Mouse (Mus musculus) neural tube, embryonic 14.5 days (tissue): ENCODE measurements at regions not wholly inside any gene's neighbourhood (a gene's known extent, or its start where the extent isn't known, plus 50 kb on each side); places are given as distances from the start of the nearest gene placed in this dataset.
A peak's percentile ranks its signal among the peaks of the same experiment; 100 is the strongest.

Experiments
- ATAC-seq: fragments of 200-750 bp; cut with Nextera tagmentation; 2 replicates; pipeline ENCODE4 v1.8.0; 2017; ENCODE audit warnings: low read depth, mild to moderate bottlenecking, moderate TSS enrichment, moderate library complexity
- H3K27ac ChIP-seq: fragments of 300-500 bp; sonication (generic); 2 replicates; pipeline ENCODE4 v1.5.1; 2014; ENCODE audit warnings: low read depth, mild to moderate bottlenecking, control low read depth, low read length, moderate library complexity, mixed read lengths
- H3K27me3 ChIP-seq: fragments of 300-500 bp; sonication (generic); 2 replicates; pipeline ENCODE4 v1.6.1; 2014; ENCODE audit warnings: low read length; ENCODE audit not compliant: control insufficient read depth, insufficient read depth
- H3K36me3 ChIP-seq: fragments of 300-500 bp; sonication (generic); 2 replicates; pipeline ENCODE4 v1.6.1; 2014; ENCODE audit warnings: low read length, mixed read lengths; ENCODE audit not compliant: control insufficient read depth, insufficient read depth
- H3K4me1 ChIP-seq: fragments of 300-500 bp; sonication (generic); 2 replicates; pipeline ENCODE4 v1.6.1; 2014; ENCODE audit warnings: low read length; ENCODE audit not compliant: control insufficient read depth, insufficient read depth
- H3K4me2 ChIP-seq: fragments of 300-500 bp; sonication (generic); 2 replicates; pipeline ENCODE4 v1.6.1; 2014; ENCODE audit warnings: mild to moderate bottlenecking, low read depth, low read length, control low read depth
- H3K4me3 ChIP-seq: fragments of 300-500 bp; sonication (generic); 2 replicates; pipeline ENCODE4 v1.5.1; 2014; ENCODE audit warnings: low read depth, low read length, control low read depth, mixed read lengths
- H3K9ac ChIP-seq: fragments of 300-500 bp; sonication (generic); replicated peaks from 2 replicates; pipeline ENCODE4 v1.6.1; 2014; ENCODE audit warnings: low read depth, mild to moderate bottlenecking, control low read depth, low read length, mixed read lengths
- H3K9me3 ChIP-seq: fragments of 300-500 bp; sonication (generic); 2 replicates; pipeline ENCODE4 v1.6.1; 2016; ENCODE audit warnings: low read length; ENCODE audit not compliant: control insufficient read depth
- WGBS: fragments of 180-500 bp; shearing (Covaris S2); extraction: QIAGEN DNeasy Blood & Tissue Kit; methylation state at CpG from one replicate; pipeline ENCODE4 v1.1.7; 2014; 5-methylcytosine and 5-hydroxymethylcytosine counted together

GRCm38 (mm10) chr19:56010766-56011165 lies 269.1 kb downstream of the Tcf7l2 start:
- Histone ChIP-seq H3K4me2 (no peak overlapping the region), H3K9ac (no peak overlapping the region), H3K36me3 (no peaks in the 10 kb centered on the region), H3K4me1 (no peaks in the 10 kb centered on the region), H3K27me3 (no peaks in the 10 kb centered on the region), H3K4me3 (no peak overlapping the region), H3K27ac (no peak overlapping the region), H3K9me3 (no peaks in the 10 kb centered on the region; the same call in 1 of the 2 replicates)
- WGBS = 95% methylated on average over 7 of the region's 7 CpGs
- ATAC-seq = no peak

- no peak for ATAC-seq
- no peak overlapping the region for H3K4me2 ChIP-seq
Measured at GRCm38 (mm10) chr19:56011292-56011691, 269.7 kb downstream of the Tcf7l2 start.

GRCm38 (mm10) chr19:56016548-56017346 lies 270.2 kb upstream of the Habp2 start:
- Histone ChIP-seq H3K4me3 (no peak overlapping the region), H3K9me3 (no peaks in the 10 kb centered on the region), H3K9ac (no peak overlapping the region), H3K27ac (no peak overlapping the region), H3K4me1 (no peaks in the 10 kb centered on the region), H3K36me3 (no peaks in the 10 kb centered on the region), H3K27me3 (no peaks in the 10 kb centered on the region), H3K4me2 (no peak overlapping the region)
- no peak for ATAC-seq
- WGBS = 92% methylated on average over 4 of the region's 4 CpGs

More at GRCm38 (mm10) chr19:56011292-56011691, 269.7 kb downstream of the Tcf7l2 start:
- Histone ChIP-seq H3K36me3 (no peaks in the 10 kb centered on the region), H3K9me3 (no peaks in the 10 kb centered on the region; the same call in 1 of the 2 replicates), H3K4me1 (no peaks in the 10 kb centered on the region), H3K9ac (no peak overlapping the region), H3K27me3 (no peaks in the 10 kb centered on the region), H3K27ac (no peak overlapping the region), H3K4me3 (no peak overlapping the region)

DNA sequence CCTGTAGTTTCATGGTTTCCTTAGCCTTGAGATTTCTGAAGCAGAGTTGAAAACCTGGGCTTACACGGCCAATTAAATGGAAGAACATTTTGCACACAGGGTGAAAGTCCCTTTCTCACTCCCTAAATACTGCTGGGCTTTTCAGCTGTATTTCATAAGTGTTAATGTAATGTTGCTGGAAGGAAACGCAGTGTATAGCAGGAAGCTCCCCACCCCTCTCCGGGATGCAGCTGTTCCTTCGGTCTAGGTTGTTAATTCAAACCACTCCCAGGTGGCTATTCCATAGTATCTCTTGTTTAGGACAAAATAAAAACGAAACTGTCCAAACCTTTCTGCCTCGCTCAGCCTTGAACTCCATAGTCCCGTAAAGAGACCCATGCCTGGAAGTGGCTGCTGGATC lies 269.4 kb upstream of the Habp2 start:
- Histone ChIP-seq H3K9me3 (no peaks in the 10 kb centered on the region), H3K36me3 (no peaks in the 10 kb centered on the region), H3K27me3 (no peaks in the 10 kb centered on the region), H3K27ac (no peak overlapping the region), H3K9ac (no peak overlapping the region), H3K4me1 (no peaks in the 10 kb centered on the region), H3K4me2 (no peak overlapping the region), H3K4me3 (no peak overlapping the region)
- ATAC-seq = no peak
- WGBS = 54% methylated on average over 7 of the region's 7 CpGs

DNA sequence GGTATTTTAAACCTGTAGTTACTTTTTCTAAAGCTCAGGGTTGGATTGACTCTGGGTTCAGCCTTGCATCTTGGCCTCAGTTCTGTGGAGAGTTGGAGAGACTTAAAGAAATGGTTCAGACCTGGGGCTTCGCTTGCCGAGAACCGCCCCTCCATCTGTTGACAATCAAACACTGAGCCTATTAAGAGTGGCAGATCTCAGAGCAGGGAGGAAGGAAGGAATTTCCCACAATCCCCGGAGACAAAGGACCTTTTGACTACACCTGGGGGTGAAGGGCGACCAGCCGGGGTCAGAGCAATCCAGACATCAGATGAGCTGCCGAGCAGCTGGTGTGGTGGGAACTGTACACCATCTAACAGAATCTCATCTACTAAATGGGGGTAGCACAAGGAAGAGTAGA lies 267.8 kb upstream of the Habp2 start:
- no peaks in the 10 kb centered on the region for H3K9me3 ChIP-seq
- no peak overlapping the region for H3K4me3 ChIP-seq
- WGBS = 66% methylated on average over 7 of the region's 7 CpGs
- H3K27ac ChIP-seq = no peak overlapping the region
- H3K9ac ChIP-seq = no peak overlapping the region
- no peak for ATAC-seq
- no peaks in the 10 kb centered on the region for H3K27me3 ChIP-seq
- no peaks in the 10 kb centered on the region for H3K36me3 ChIP-seq
- no peaks in the 10 kb centered on the region for H3K4me1 ChIP-seq
- H3K4me2 ChIP-seq = no peak overlapping the region

GRCm38 (mm10) chr19:56022348-56022747 lies 264.6 kb upstream of the Habp2 start:
- H3K4me3 ChIP-seq = no peak overlapping the region
- ATAC-seq = no peak
- no peaks in the 10 kb centered on the region for H3K27me3 ChIP-seq
- H3K4me2 ChIP-seq = no peak overlapping the region
- peaks cover 2% of the 10 kb centered on the region; the same call in 1 of the 2 replicates for H3K9me3 ChIP-seq
- H3K9ac ChIP-seq = no peak overlapping the region
- H3K27ac ChIP-seq = no peak overlapping the region
- no peaks in the 10 kb centered on the region for H3K4me1 ChIP-seq
- no peaks in the 10 kb centered on the region for H3K36me3 ChIP-seq
- WGBS = 67% methylated on average over 6 of the region's 6 CpGs

GRCm38 (mm10) chr19:56024599-56024998 lies 262.3 kb upstream of the Habp2 start:
- Histone ChIP-seq H3K27ac (no peak overlapping the region), H3K4me3 (no peak overlapping the region), H3K4me2 (no peak overlapping the region), H3K9me3 (peaks cover 2% of the 10 kb centered on the region; the same call in 1 of the 2 replicates), H3K27me3 (no peaks in the 10 kb centered on the region), H3K9ac (no peak overlapping the region), H3K4me1 (peaks cover 5% of the 10 kb centered on the region; the same call in 1 of the 2 replicates), H3K36me3 (no peaks in the 10 kb centered on the region)
- WGBS = 87% methylated on average over 4 of the region's 4 CpGs
- ATAC-seq = no peak

GRCm38 (mm10) chr19:56029428-56030281 lies 257.3 kb upstream of the Habp2 start:
- ATAC-seq = peak; percentile 95
- Histone ChIP-seq H3K36me3 (no peaks in the 10 kb centered on the region), H3K9me3 (peaks cover 2% of the 10 kb centered on the region; the same call in 1 of the 2 replicates), H3K27me3 (no peaks in the 10 kb centered on the region), H3K9ac (no peak overlapping the region), H3K27ac (peak overlapping the region; percentile 39; the same call in 1 of the 2 replicates), H3K4me1 (peaks cover 10% of the 10 kb centered on the region; the same call in 1 of the 2 replicates), H3K4me3 (no peak overlapping the region), H3K4me2 (no peak overlapping the region)
- 6% methylated on average over 21 of the region's 21 CpGs for WGBS
